Mouse (Mus musculus): Measurements from ENCODE around the gene Zfp787. TPM values are rescaled to one million over a fixed set of nuclear protein-coding genes. Genes with fewer than 3 reads are reported as not detected.

The Zfp787 gene
- polyA plus RNA-seq (2014; fragmentation: Nextera tagmentation; extraction: Ambion mirVana), result 14.2 and 14.6 TPM in 2 replicates

- H3K4me1 ChIP-seq (replicated peaks; ENCODE audit: control insufficient read depth, insufficient read depth, low read length), result peaks cover 13% of the 10 kb centered on the region; the same call in 1 of the 2 replicates
- no peaks in the 10 kb centered on the region for H3K36me3 ChIP-seq (ENCODE audit: control insufficient read depth, insufficient read depth, low read length)
- H3K27me3 ChIP-seq (replicated peaks; ENCODE audit: control insufficient read depth, insufficient read depth, low read length), result no peaks in the 10 kb centered on the region
- WGBS, result under 1% methylated on average over 54 of the region's 54 CpGs
- peak within 1 kb of the TSS; percentile 82 for H3K4me3 ChIP-seq (ENCODE audit: low read depth, low read length)
- no peaks in the 10 kb centered on the region for H3K9me3 ChIP-seq (ENCODE audit: control insufficient read depth, low read length)
- peak within 1 kb of the TSS; percentile 82 for H3K27ac ChIP-seq (ENCODE audit: low read depth)
- H3K4me2 ChIP-seq (ENCODE audit: low read length), result peak within 1 kb of the TSS; percentile 74
- DNase-seq (ENCODE audit: low spot score) (peak; percentile 94), ATAC-seq (replicated peaks; ENCODE audit: low FRiP score, low TSS enrichment, low read depth) (peak; percentile 96)
- peak within 1 kb of the TSS; percentile 94 for H3K9ac ChIP-seq (ENCODE audit: low read length)
Observed at GRCm38 (mm10) chr7:6155901-6156411, at the start of gene Zfp787. Gene Zfp787 (minus strand): TSS chr7:6155997.

GRCm38 (mm10) chr7:6204200-6204599, 48.4 kb upstream of the Zfp787 start:
- Histone ChIP-seq H3K4me1 (replicated peaks; ENCODE audit: control insufficient read depth, insufficient read depth, low read length) (no peaks in the 10 kb centered on the region), H3K4me2 (ENCODE audit: low read length) (no peak overlapping the region), H3K36me3 (ENCODE audit: control insufficient read depth, insufficient read depth, low read length) (no peaks in the 10 kb centered on the region), H3K9me3 (ENCODE audit: control insufficient read depth, low read length) (0 out of 2 replicates have a peak, but pooled peaks cover 2% of the 10 kb centered on the region), H3K27ac (ENCODE audit: low read depth) (no peak overlapping the region), H3K4me3 (ENCODE audit: low read depth, low read length) (no peak overlapping the region), H3K9ac (ENCODE audit: low read length) (no peak overlapping the region), H3K27me3 (replicated peaks; ENCODE audit: control insufficient read depth, insufficient read depth, low read length) (no peaks in the 10 kb centered on the region)
- 72% methylated on average over 3 of the region's 3 CpGs for WGBS
- no peak for ATAC-seq (replicated peaks; ENCODE audit: low FRiP score, low TSS enrichment, low read depth)
- DNase-seq (ENCODE audit: low spot score), result no peak

DNA sequence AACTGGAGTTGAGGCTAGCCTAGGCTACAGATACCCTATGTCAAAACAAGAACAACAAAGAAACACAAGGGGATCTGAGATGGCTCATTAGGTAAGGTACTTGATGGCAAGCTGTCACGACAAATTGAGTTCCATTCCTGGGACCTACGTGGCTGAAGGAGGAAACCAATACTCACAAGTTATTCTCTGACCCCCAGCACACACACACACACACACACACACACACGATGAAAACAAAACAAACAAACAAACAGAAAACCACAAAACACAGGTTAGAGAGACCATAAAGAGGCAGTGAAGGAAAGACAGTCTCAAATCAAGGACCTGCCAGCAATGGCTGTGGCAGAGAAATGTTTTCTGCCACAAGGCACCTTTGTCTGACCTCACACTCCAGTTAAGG, 41.0 kb upstream of the Zfp787 start, which contains the start of gene Galp:
Gene Galp (plus strand): TSS at position 301 of the 400 bp plus-strand sequence.
- Histone ChIP-seq H3K4me3 (ENCODE audit: low read depth, low read length) (no peak within 1 kb of the TSS), H3K27ac (ENCODE audit: low read depth) (no peak within 1 kb of the TSS), H3K4me1 (replicated peaks; ENCODE audit: control insufficient read depth, insufficient read depth, low read length) (no peaks in the 10 kb centered on the region), H3K9me3 (ENCODE audit: control insufficient read depth, low read length) (0 out of 2 replicates have a peak, but pooled peaks cover 2% of the 10 kb centered on the region), H3K27me3 (replicated peaks; ENCODE audit: control insufficient read depth, insufficient read depth, low read length) (no peaks in the 10 kb centered on the region), H3K9ac (ENCODE audit: low read length) (no peak within 1 kb of the TSS), H3K4me2 (ENCODE audit: low read length) (no peak within 1 kb of the TSS), H3K36me3 (ENCODE audit: control insufficient read depth, insufficient read depth, low read length) (no peaks in the 10 kb centered on the region)
- 51% methylated on average over 3 of the region's 3 CpGs for WGBS
- ATAC-seq (replicated peaks; ENCODE audit: low FRiP score, low TSS enrichment, low read depth), result no peak
- no peak for DNase-seq (ENCODE audit: low spot score)

- 0 out of 2 replicates have a peak, but pooled peaks cover 2% of the 10 kb centered on the region for H3K9me3 ChIP-seq (ENCODE audit: control insufficient read depth, low read length)
- no peak for DNase-seq (ENCODE audit: low spot score)
- H3K36me3 ChIP-seq (ENCODE audit: control insufficient read depth, insufficient read depth, low read length), result no peaks in the 10 kb centered on the region
- H3K27me3 ChIP-seq (replicated peaks; ENCODE audit: control insufficient read depth, insufficient read depth, low read length), result no peaks in the 10 kb centered on the region
- H3K4me1 ChIP-seq (replicated peaks; ENCODE audit: control insufficient read depth, insufficient read depth, low read length), result no peaks in the 10 kb centered on the region
- no peak for ATAC-seq (replicated peaks; ENCODE audit: low FRiP score, low TSS enrichment, low read depth)
- H3K27ac ChIP-seq (ENCODE audit: low read depth), result no peak overlapping the region
- no peak overlapping the region for H3K9ac ChIP-seq (ENCODE audit: low read length)
- no peak overlapping the region for H3K4me2 ChIP-seq (ENCODE audit: low read length)
- no peak overlapping the region for H3K4me3 ChIP-seq (ENCODE audit: low read depth, low read length)
- 38% methylated on average over 2 of the region's 2 CpGs for WGBS
Observed at GRCm38 (mm10) chr7:6195777-6196176, 40.0 kb upstream of the Zfp787 start.

DNA sequence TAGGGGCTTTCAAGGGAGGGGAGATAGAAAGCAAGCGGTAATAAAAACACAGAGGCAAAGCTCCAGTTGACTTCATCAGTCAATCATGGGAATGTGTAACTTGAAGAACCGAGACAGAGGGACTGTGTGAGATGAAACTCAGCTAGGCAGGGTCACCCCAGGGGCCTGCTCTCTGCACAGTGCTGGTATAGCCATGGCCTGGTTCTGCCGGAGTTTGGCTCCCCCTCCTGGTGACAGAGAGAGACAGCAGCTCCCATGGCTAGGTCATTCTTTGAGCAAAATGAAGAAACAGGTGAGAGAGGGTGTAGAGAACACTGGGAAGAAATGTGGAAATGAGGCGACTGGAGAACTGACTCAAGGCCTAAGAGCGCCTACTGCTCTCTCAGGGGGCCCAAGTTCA, 38.3 kb upstream of the Zfp787 start:
- H3K36me3 ChIP-seq (ENCODE audit: control insufficient read depth, insufficient read depth, low read length), result peaks cover 12% of the 10 kb centered on the region
- no peak overlapping the region for H3K27ac ChIP-seq (ENCODE audit: low read depth)
- ATAC-seq (replicated peaks; ENCODE audit: low FRiP score, low TSS enrichment, low read depth) (peak; percentile 78), DNase-seq (ENCODE audit: low spot score) (peak; percentile 78)
- no peak overlapping the region for H3K4me2 ChIP-seq (ENCODE audit: low read length)
- H3K9ac ChIP-seq (ENCODE audit: low read length), result no peak overlapping the region
- H3K9me3 ChIP-seq (ENCODE audit: control insufficient read depth, low read length), result no peaks in the 10 kb centered on the region
- 16% methylated on average over 5 of the region's 5 CpGs for WGBS
- no peaks in the 10 kb centered on the region for H3K27me3 ChIP-seq (replicated peaks; ENCODE audit: control insufficient read depth, insufficient read depth, low read length)
- no peak overlapping the region for H3K4me3 ChIP-seq (ENCODE audit: low read depth, low read length)
- no peaks in the 10 kb centered on the region for H3K4me1 ChIP-seq (replicated peaks; ENCODE audit: control insufficient read depth, insufficient read depth, low read length)

DNA sequence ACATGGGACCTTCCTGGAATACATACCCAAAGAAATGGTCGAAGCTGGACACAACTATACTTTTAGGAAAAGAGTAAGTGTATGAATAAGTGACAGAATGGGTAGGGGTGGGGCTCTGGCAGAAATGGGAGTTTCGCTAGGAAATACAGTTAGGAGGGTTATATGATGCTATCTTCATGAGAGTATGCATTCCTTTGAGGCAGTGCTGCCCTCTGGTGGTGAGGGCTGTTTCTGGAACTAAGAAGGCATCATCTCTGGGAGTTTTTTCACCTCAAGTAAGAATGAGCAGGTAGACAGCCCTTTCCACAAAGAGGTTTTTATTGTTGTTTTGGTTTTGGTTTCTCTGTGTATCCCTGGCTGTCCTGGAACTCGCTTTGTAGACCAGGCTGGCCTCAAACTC, 35.6 kb upstream of the Zfp787 start:
- H3K4me2 ChIP-seq (ENCODE audit: low read length), result no peak overlapping the region
- no peak overlapping the region for H3K27ac ChIP-seq (ENCODE audit: low read depth)
- H3K4me1 ChIP-seq (replicated peaks; ENCODE audit: control insufficient read depth, insufficient read depth, low read length), result no peaks in the 10 kb centered on the region
- H3K27me3 ChIP-seq (replicated peaks; ENCODE audit: control insufficient read depth, insufficient read depth, low read length), result no peaks in the 10 kb centered on the region
- H3K9ac ChIP-seq (ENCODE audit: low read length), result no peak overlapping the region
- ATAC-seq (replicated peaks; ENCODE audit: low FRiP score, low TSS enrichment, low read depth), result no peak; the same call in 1 of the 2 replicates
- WGBS, result 49% methylated on average over 3 of the region's 3 CpGs
- no peaks in the 10 kb centered on the region for H3K9me3 ChIP-seq (ENCODE audit: control insufficient read depth, low read length)
- DNase-seq (ENCODE audit: low spot score), result peak; percentile 86
- no peak overlapping the region for H3K4me3 ChIP-seq (ENCODE audit: low read depth, low read length)
- H3K36me3 ChIP-seq (ENCODE audit: control insufficient read depth, insufficient read depth, low read length), result peaks cover 36% of the 10 kb centered on the region

GRCm38 (mm10) chr7:6189542-6189941, 33.7 kb upstream of the Zfp787 start:
- 35% methylated on average over 45 of the region's 45 CpGs for WGBS
- peaks cover 50% of the 10 kb centered on the region for H3K36me3 ChIP-seq (ENCODE audit: control insufficient read depth, insufficient read depth, low read length)
- no peak overlapping the region for H3K4me2 ChIP-seq (ENCODE audit: low read length)
- DNase-seq (ENCODE audit: low spot score) (no peak), ATAC-seq (replicated peaks; ENCODE audit: low FRiP score, low TSS enrichment, low read depth) (no peak)
- H3K4me3 ChIP-seq (ENCODE audit: low read depth, low read length), result no peak overlapping the region
- H3K9ac ChIP-seq (ENCODE audit: low read length), result no peak overlapping the region
- no peaks in the 10 kb centered on the region for H3K9me3 ChIP-seq (ENCODE audit: control insufficient read depth, low read length)
- H3K4me1 ChIP-seq (replicated peaks; ENCODE audit: control insufficient read depth, insufficient read depth, low read length), result no peaks in the 10 kb centered on the region
- H3K27me3 ChIP-seq (replicated peaks; ENCODE audit: control insufficient read depth, insufficient read depth, low read length), result no peaks in the 10 kb centered on the region
- H3K27ac ChIP-seq (ENCODE audit: low read depth), result no peak overlapping the region

DNA sequence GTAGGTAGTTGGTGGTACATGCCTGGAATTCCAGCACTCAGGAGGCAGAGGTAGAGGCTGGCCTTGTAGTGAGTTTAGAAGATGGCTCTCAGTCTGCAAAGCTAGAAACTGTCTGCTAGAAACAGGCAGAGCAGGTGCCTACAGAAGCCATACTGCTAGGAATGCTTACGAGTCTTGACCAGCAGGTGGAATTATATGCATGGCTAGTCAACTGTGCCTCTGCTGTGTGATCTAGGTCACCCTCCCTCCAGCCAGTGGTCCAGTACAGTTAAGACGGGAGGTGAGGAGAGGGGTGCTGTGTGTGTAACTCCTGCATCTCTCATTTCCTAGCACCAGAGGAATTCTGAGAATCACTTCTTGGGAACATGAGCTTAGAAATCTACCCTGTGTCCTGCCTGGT, 31.0 kb upstream of the Zfp787 start:
- Histone ChIP-seq H3K36me3 (ENCODE audit: control insufficient read depth, insufficient read depth, low read length) (peaks cover 61% of the 10 kb centered on the region), H3K4me2 (ENCODE audit: low read length) (no peak overlapping the region), H3K9me3 (ENCODE audit: control insufficient read depth, low read length) (no peaks in the 10 kb centered on the region), H3K27ac (ENCODE audit: low read depth) (no peak overlapping the region), H3K4me1 (replicated peaks; ENCODE audit: control insufficient read depth, insufficient read depth, low read length) (no peaks in the 10 kb centered on the region), H3K4me3 (ENCODE audit: low read depth, low read length) (no peak overlapping the region), H3K9ac (ENCODE audit: low read length) (no peak overlapping the region), H3K27me3 (replicated peaks; ENCODE audit: control insufficient read depth, insufficient read depth, low read length) (no peaks in the 10 kb centered on the region)
- ATAC-seq (replicated peaks; ENCODE audit: low FRiP score, low TSS enrichment, low read depth), result no peak
- WGBS, result 87% methylated on average over 2 of the region's 2 CpGs
- DNase-seq (ENCODE audit: low spot score), result no peak

- H3K4me3 ChIP-seq (ENCODE audit: low read depth, low read length), result no peak overlapping the region
- H3K27me3 ChIP-seq (replicated peaks; ENCODE audit: control insufficient read depth, insufficient read depth, low read length), result no peaks in the 10 kb centered on the region
- no peak overlapping the region for H3K4me2 ChIP-seq (ENCODE audit: low read length)
- WGBS, result 94% methylated on average over 2 of the region's 2 CpGs
- H3K4me1 ChIP-seq (replicated peaks; ENCODE audit: control insufficient read depth, insufficient read depth, low read length), result no peaks in the 10 kb centered on the region
- ATAC-seq (replicated peaks; ENCODE audit: low FRiP score, low TSS enrichment, low read depth) (no peak), DNase-seq (ENCODE audit: low spot score) (no peak)
- no peaks in the 10 kb centered on the region for H3K9me3 ChIP-seq (ENCODE audit: control insufficient read depth, low read length)
- no peak overlapping the region for H3K27ac ChIP-seq (ENCODE audit: low read depth)
- H3K9ac ChIP-seq (ENCODE audit: low read length), result no peak overlapping the region
- peaks cover 61% of the 10 kb centered on the region for H3K36me3 ChIP-seq (ENCODE audit: control insufficient read depth, insufficient read depth, low read length)
Observed at GRCm38 (mm10) chr7:6186176-6186575, 30.4 kb upstream of the Zfp787 start.
